Mouse (Mus musculus): ENCODE results near the gene Arhgap23.

GRCm38 (mm10) chr11:97533653-97534052, 118.3 kb downstream of the Arhgap23 start:
- TF ChIP-seq CTCF (conservative IDR thresholded peaks at IDR 0.05 in 1 of 2, IDR thresholded peaks at IDR 0.05 in 1 of 2; ENCODE audit: low read depth in 2 of 2, low read length in 2 of 2), result no peak
- no peak for TF ChIP-seq CHD2 (IDR thresholded peaks at IDR 0.05; ENCODE audit: low read length)
- TF ChIP-seq SIN3A (IDR thresholded peaks at IDR 0.05; ENCODE audit: low read length), result no peak
- TF ChIP-seq JUND (conservative IDR thresholded peaks at IDR 0.05; ENCODE audit: low read depth, low read length), result no peak
- TF ChIP-seq CHD1 (IDR thresholded peaks at IDR 0.05; ENCODE audit: low read depth, low read length), result no peak
- TF ChIP-seq MEF2A (IDR thresholded peaks at IDR 0.05; ENCODE audit: borderline replicate concordance, low read depth, low read length), result no peak
- TF ChIP-seq POLR2A (IDR thresholded peaks at IDR 0.05; ENCODE audit: low read depth, low read length), result no peak
- TF ChIP-seq USF1 (IDR thresholded peaks at IDR 0.05; ENCODE audit: low read depth, low read length), result no peak
- TF ChIP-seq EP300 (IDR thresholded peaks at IDR 0.05; ENCODE audit: low read length), result no peak
- TF ChIP-seq HCFC1 (IDR thresholded peaks at IDR 0.05; ENCODE audit: low read depth, low read length), result no peak
